Mouse (Mus musculus) liver, adult 2 months (tissue): ENCODE measurements around the gene Dnttip1.

Experiments used
- CTCF ChIP-seq: fragments of 200-500 bp; IDR thresholded peaks from 2 replicates; pipeline ENCODE4 v1.5.1; 2011; ENCODE audit warnings: low read depth, low read length, control low read depth
- POLR2A ChIP-seq: fragments of 200-500 bp; IDR thresholded peaks from 2 replicates; pipeline ENCODE4 v1.6.1; 2011; ENCODE audit warnings: low read length, control low read depth; ENCODE audit not compliant: insufficient read depth; ENCODE audit errors: extremely low read depth

DNA sequence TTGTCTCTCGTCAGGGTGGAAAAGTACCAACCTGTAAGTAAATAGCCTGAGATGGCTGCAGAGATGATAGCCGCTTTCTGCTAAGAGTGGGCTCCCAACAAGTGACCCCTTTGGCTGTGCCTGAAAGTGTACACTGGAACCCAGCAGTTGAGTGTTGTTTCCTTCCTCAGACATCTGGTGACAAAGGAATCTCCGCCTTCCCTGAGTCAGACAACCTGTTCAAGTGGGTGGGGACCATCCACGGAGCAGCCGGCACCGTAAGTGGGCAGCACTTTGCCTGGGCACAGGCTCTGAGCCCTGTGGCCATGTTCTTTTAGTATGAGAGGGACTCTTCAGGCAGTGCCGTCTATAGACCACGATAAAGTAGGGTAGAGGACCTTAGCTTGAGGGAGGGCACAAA, 25.3 kb downstream of the Dnttip1 start:
- no peak for TF ChIP-seq CTCF
- TF ChIP-seq POLR2A: no peak
